Mouse (Mus musculus) kidney, postnatal 4 days (tissue): ENCODE results near the gene Ckm.
A peak's percentile ranks its signal among the peaks of the same experiment; 100 is the strongest.

Experiments
- DNase-seq, 2 experiments: peaks; one replicate each; pipeline ENCODE4 v3.0.0; 2021; ENCODE audit warnings: mixed read lengths in 2 of 2

Ckm gene

GRCm38 (mm10) chr7:19404476-19404875 is at the start of gene Ckm:
Gene Ckm (plus strand): TSS chr7:19404776.
- DNase-seq, result no peak

- DNase-seq, result no peak
Observed at GRCm38 (mm10) chr7:19354991-19355390, 49.6 kb upstream of the Ckm start.

DNA sequence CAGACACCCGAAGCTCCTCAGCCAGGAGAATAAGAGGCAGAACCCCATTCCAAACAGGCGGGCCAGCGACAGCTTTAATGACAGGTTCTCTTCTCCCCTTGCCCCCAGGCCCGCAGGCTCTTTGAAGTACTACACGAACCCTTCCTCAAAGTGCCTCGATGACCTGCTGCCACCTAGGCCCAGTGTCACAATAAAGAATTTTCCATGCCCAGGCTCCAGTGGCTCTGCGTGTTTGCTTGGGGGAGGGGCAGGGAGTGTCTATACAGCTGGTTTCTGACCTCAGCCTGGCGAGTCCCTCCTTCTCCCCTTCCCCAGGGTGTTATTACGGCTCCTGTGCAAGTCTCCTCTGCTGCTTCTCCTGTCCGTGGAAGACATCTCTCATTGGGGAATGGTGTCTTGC is 48.3 kb upstream of the Ckm start:
- DNase-seq, result no peak

GRCm38 (mm10) chr7:19357381-19358375 is 46.9 kb upstream of the Ckm start:
- no peak for DNase-seq

DNA sequence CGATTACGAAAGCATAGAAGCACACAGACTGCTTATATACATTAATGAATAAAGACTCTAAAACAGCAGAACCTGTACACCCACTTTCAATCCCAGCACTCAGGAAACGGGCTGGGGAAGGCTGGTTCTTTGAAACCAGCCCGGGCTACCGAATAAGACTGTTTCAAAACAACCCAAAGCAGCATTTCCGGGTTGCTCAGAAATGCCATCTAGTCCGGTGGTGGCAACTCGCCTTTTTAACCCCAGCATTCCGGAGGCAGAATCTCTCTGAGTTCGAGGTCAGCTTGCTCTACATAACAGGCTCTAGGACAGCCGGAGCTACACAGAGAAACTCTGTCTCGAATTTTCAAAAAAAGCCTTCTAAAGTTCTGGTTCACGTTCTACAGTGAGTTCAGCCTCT is 45.9 kb upstream of the Ckm start:
- DNase-seq, result no peak

DNA sequence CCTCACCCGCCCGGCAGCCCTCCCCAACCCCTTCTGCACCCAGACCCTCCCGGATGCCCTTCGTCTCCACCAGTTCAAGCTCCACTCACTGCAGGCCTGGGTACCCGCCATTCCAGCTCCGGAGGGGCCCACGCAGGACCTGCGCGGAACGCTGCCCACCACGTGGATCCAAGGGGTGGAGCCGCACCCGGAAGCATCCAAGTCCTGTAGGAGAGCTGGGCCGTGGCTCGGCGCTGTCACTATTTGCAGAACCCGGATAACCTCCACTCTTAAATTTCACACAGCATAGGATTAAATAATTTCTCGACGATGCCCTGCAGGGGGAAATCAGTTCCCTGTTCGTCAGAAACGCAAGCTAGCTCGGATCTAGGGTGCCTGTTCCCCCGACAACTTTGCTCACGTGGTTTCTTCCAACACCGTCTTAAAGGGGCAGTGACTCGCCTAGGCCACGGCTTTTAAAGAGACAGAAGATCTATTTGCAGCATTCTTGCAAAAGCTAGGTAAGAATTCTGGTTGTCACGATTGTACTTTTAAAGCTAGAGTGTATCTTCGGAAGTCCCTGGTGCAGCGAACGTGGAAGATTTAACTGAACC is 45.2 kb upstream of the Ckm start, which contains the start of the genes Cd3eap and Ppp1r13l:
Gene Cd3eap (minus strand): TSS at position 185 of the 593 bp plus-strand sequence.
Gene Ppp1r13l (plus strand): TSS at position 451 of the 593 bp plus-strand sequence.
- peak; percentile 89 to 93 for DNase-seq

DNA sequence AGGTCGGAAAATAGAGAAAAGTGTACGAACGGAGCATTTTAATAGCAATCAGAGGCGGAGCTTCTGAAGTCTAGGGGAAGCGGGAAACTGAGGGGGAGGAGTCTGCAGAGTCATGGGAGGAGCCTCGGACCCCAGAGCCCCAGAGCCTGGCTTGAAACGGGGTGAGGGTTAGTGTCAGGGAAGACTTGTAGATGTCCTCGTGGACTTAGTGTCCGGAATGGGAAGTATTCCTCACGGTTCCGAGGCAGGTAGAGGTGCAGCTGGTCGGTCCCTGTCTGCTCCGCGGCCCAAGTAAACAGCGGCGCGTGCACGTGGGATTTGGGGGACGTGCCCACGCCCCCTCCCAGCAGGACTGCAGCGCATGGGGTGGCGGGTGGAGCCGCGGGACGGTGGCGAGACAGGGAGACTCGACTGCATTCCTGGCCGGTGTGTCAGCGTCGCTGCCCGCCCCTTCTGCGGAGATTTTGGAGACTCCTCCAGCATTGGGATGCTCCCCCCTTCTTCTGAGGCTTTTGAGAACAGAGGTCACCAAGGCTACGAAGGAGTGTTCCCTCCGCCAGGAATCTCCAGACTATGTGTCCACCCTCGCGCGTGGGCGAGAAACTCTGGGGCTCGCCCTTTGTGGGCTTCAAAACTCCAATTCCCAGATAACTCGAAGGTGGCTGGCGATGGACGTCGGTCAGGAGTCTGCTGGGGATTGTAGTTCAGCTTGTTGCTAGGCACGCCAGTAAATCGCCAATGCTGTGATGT is 44.5 kb upstream of the Ckm start:
- DNase-seq, result peak; percentile 77 to 83

GRCm38 (mm10) chr7:19360944-19361343 is 43.6 kb upstream of the Ckm start:
- peak; percentile 91 to 95 for DNase-seq

GRCm38 (mm10) chr7:19361720-19362119 is 42.9 kb upstream of the Ckm start:
- peak; percentile 82 to 84 for DNase-seq

DNA sequence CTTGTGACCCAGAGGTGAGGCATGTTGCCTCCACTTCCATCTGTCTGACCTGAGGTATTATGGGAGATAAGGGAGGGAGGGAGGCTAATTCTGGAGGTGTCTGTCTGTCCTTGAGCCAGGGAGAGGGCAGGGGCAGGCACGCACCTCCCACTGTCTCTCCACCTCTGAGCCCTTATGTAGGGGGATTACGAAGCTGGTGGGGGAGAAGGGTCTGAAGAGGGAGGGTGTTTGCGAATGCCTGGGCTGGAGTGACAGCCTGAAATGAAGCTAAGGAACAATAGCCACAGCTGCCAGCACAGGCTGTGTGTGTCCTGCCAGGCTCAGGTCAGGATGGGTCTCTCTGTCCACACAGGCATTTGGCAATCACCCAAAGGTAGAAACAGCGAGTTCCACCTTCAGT is 42.3 kb upstream of the Ckm start:
- no peak for DNase-seq

DNA sequence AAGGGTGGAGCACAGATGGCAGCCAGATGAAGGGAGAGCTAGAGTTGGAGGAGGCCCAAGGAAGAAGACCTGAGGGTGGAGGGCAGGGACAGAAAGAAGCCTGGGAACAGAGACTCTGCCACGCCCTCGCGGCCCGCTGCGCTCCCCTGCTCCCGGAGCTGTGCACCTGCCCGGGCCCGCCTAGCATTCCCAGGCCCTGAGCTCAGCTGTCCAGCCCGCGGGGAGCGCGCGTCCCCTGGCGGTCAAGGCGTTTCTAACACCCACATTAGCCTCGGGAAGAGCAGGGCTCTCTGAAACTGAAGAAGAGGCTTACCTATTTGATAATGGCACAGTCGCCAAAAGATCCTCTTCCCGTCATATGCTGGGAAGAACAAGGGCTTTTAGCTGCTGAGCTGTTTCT is 40.7 kb upstream of the Ckm start:
- DNase-seq, result peak; percentile 86 to 90

DNA sequence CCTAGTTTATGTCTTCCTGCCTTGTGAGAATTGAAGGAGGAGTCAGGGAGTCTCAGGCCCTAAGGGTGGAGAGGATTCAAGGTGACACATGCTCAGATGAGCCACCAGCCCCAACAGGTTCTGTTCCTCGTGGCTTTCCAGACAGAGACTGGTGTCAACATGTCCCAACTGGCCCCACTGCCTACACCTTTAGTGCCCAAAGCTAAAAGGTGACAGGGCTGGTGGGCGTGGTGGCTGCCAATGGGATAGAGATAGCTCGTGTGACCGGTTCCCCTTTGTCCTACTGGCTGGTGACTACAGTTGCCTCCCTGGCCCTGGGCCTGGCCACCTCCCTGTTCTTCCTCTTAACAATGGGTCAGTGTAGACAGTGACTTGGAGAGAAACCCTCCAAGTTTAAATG is 39.2 kb upstream of the Ckm start:
- DNase-seq, result no peak

GRCm38 (mm10) chr7:19368380-19368779 is 36.2 kb upstream of the Ckm start:
- peak; percentile 85 to 90 for DNase-seq

- DNase-seq, result peak; percentile 80 to 83
Observed at GRCm38 (mm10) chr7:19369823-19370425, 34.7 kb upstream of the Ckm start.

GRCm38 (mm10) chr7:19373367-19373766 is 31.2 kb upstream of the Ckm start:
- no peak for DNase-seq

- no peak for DNase-seq
Observed at GRCm38 (mm10) chr7:19375368-19375767, 29.2 kb upstream of the Ckm start.

GRCm38 (mm10) chr7:19376019-19376418 is 28.6 kb upstream of the Ckm start:
- no peak for DNase-seq

GRCm38 (mm10) chr7:19378049-19378448 is 26.5 kb upstream of the Ckm start:
- no peak for DNase-seq

DNA sequence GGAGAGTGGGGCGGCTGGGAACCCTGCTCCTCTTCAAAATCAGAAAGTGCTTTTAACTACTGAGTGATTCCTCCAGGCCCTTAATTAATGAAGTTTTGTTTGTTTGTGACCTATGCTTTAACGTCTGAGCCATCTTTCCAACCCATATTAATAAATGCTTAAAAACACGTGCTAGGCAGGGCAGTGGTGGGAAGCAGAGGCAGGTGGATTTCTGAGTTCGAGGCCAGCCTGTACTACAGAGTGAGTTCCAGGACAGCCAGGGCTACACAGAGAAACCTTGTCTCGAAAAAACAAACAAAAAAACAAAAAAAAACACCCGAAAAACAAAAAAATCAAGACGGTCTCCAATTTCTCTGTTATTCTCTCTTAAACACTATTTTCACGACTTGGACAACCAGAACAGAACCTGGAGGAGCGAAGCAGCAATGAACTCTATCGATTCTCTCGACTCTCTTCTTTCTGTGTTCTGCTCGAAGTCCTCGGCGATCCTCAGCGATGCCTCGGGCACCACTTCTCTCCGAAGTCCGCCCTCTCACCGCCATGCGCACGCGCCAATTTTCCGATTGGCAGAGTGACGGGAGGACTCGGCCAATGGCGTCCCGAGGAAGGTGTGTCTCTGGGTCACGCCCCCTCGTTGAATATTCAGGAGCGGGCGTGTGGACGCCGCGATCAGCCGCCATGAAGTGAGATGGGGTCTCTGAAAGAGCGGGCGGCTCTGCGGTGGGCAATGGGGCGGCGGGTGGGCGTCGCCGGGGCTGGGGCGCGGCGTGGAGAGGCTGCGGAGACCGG is 23.0 kb upstream of the Ckm start, which contains the start of gene Ercc2:
Gene Ercc2 (plus strand): TSS at position 634 of the 789 bp plus-strand sequence.
- peak; percentile 100 for DNase-seq

GRCm38 (mm10) chr7:19382166-19382541 is 22.4 kb upstream of the Ckm start:
- DNase-seq, result peak in 1 of 2 experiments; percentile 49

DNA sequence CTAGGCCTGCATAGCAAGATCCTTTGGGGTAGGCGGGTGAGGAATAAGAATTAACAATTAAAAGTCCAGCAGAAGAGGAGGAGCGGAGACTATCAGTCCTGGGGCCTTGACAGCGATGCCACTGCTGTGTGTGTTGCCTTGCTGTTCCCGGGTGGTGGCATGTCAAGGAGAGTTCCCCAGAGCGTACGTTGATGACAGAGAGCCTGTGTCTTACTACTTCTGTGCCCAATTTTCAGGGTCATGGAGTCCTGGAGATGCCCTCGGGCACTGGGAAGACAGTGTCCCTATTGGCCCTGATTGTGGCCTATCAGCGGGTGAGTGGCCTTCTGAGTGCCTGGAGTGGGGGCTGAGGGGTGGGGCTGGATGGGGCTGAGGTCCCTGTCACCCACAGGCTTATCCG is 20.9 kb upstream of the Ckm start:
- no peak for DNase-seq
